Mouse (Mus musculus) kidney, postnatal 0 days (tissue): ENCODE measurements around the gene Csnka2ip. TPM values are rescaled to one million over a fixed set of nuclear protein-coding genes. Genes with fewer than 3 reads are reported as not detected.

Experiments
- ATAC-seq: fragments of 200-750 bp; cut with Nextera tagmentation; replicated peaks from 2 replicates; pipeline ENCODE4 v1.8.0; 2017; ENCODE audit warnings: low read depth, moderate number of reproducible peaks, moderate TSS enrichment, moderate library complexity; ENCODE audit not compliant: low FRiP score
- DNase-seq: peaks from one replicate; pipeline ENCODE4 v3.0.0-alpha.2; 2016; ENCODE audit warnings: low spot score
- H3K27ac ChIP-seq: fragments of 300-500 bp; sonication (generic); 2 replicates; pipeline ENCODE4 v1.5.1; 2014; ENCODE audit warnings: mild to moderate bottlenecking
- H3K27me3 ChIP-seq: fragments of 300-500 bp; sonication (generic); 2 replicates; pipeline ENCODE4 v1.6.1; 2014; ENCODE audit warnings: low read length, mixed read lengths; ENCODE audit not compliant: insufficient read depth
- H3K36me3 ChIP-seq: fragments of 300-500 bp; sonication (generic); 2 replicates; pipeline ENCODE4 v1.6.1; 2014; ENCODE audit warnings: low read length, mixed read lengths; ENCODE audit not compliant: insufficient read depth
- H3K4me1 ChIP-seq: fragments of 300-500 bp; sonication (generic); replicated peaks from 2 replicates; pipeline ENCODE4 v1.6.1; 2014; ENCODE audit warnings: antibody characterized with exemption, low read length, mixed read lengths; ENCODE audit not compliant: insufficient read depth
- H3K4me2 ChIP-seq: fragments of 300-500 bp; sonication (generic); 2 replicates; pipeline ENCODE4 v1.6.1; 2014; ENCODE audit warnings: mild to moderate bottlenecking, low read length, moderate library complexity, mixed read lengths
- H3K4me3 ChIP-seq: fragments of 300-500 bp; sonication (generic); replicated peaks from 2 replicates; pipeline ENCODE4 v1.5.1; 2014; ENCODE audit warnings: low read depth, low read length
- H3K9ac ChIP-seq: fragments of 300-500 bp; sonication (generic); 2 replicates; pipeline ENCODE4 v1.6.1; 2014; ENCODE audit warnings: low read depth, low read length
- H3K9me3 ChIP-seq: fragments of 300-500 bp; sonication (generic); replicated peaks from 2 replicates; pipeline ENCODE4 v1.6.1; 2016; ENCODE audit warnings: low read length, inconsistent platforms, mixed read lengths
- CTCF ChIP-seq: IDR thresholded peaks from 2 replicates; pipeline ENCODE4 v1.5.1; 2016; ENCODE audit warnings: antibody characterized with exemption, low read depth, mild to moderate bottlenecking, moderate library complexity
- WGBS: fragments of 180-500 bp; shearing (Covaris S2); extraction: QIAGEN DNeasy Blood & Tissue Kit; methylation state at CpG from one replicate; pipeline ENCODE4 v1.1.7; 2014; 5-methylcytosine and 5-hydroxymethylcytosine counted together
- polyA plus RNA-seq: library from polyadenylated mRNA; unstranded; fragments of >200 nt; fragmentation: Nextera tagmentation; extraction: Ambion mirVana; gene quantifications from 2 replicates; pipeline ENCODE4 v1.2.1, GENCODE M21; 2015

The Csnka2ip gene
- polyA plus RNA-seq, result not detected in 2 replicates

- no peaks in the 10 kb centered on the region for H3K27me3 ChIP-seq
- H3K9me3 ChIP-seq, result no peaks in the 10 kb centered on the region
- no peak within 1 kb of the TSS for H3K9ac ChIP-seq
- no peak within 1 kb of the TSS for H3K4me2 ChIP-seq
- no peak within 1 kb of the TSS for H3K27ac ChIP-seq
- no peak for TF ChIP-seq CTCF
- 88% methylated on average over 1 of the region's 1 CpGs for WGBS
- H3K4me3 ChIP-seq, result no peak within 1 kb of the TSS
- DNase-seq (no peak), ATAC-seq (no peak)
- no peaks in the 10 kb centered on the region for H3K36me3 ChIP-seq
- H3K4me1 ChIP-seq, result no peaks in the 10 kb centered on the region
These were observed at the start of gene Csnka2ip for GRCm38 (mm10) chr16:64602308-64602707. Gene Csnka2ip, minus strand, starts transcription at chr16:64602408.

DNA sequence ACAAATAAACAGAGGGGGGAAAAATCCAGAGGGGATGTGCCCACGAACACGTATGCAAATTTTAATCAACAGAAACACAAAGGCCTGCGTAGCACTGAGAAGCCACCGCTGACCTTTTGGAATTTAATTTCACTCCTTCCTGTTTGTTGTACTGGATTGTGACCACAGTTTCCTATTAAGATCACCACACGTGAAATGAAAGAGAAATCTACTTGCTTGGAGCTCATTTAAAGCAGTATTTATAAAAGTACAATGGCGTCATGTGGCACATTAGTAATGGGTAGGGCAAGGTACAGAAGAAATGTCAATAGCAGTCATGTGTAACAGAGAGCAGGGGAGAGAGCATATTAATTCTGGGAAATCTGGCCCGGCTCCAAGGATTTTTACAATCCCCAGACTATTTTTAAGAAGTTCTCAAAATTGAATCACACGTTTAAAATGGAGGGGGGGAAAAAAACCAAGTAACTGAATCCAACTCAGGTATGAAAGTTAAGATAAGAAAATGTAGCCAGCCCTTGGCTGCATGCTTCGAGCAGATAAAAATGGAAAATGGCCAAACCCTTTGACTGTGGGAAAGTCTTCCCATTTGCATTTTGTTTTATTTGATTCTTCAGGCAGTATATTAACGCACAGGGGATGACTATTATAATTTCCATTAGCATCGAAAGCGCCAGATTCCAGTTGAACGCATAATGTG lies 47.5 kb upstream of the Csnka2ip start:
- Histone ChIP-seq H3K36me3 (no peaks in the 10 kb centered on the region), H3K9me3 (no peaks in the 10 kb centered on the region), H3K4me3 (no peak overlapping the region), H3K9ac (no peak overlapping the region), H3K4me2 (no peak overlapping the region), H3K4me1 (no peaks in the 10 kb centered on the region), H3K27me3 (no peaks in the 10 kb centered on the region), H3K27ac (no peak overlapping the region)
- ATAC-seq (no peak; the same call in 1 of the 2 replicates), DNase-seq (no peak)
- no peak for TF ChIP-seq CTCF
- 65% methylated on average over 13 of the region's 13 CpGs for WGBS

- TF ChIP-seq CTCF, result no peak
- 83% methylated on average over 2 of the region's 2 CpGs for WGBS
- Histone ChIP-seq H3K4me1 (no peaks in the 10 kb centered on the region), H3K36me3 (no peaks in the 10 kb centered on the region), H3K4me3 (no peak overlapping the region), H3K9me3 (no peaks in the 10 kb centered on the region), H3K27ac (no peak overlapping the region), H3K9ac (no peak overlapping the region), H3K27me3 (no peaks in the 10 kb centered on the region), H3K4me2 (no peak overlapping the region)
- ATAC-seq (no peak), DNase-seq (no peak)
These were observed 45.6 kb upstream of the Csnka2ip start for GRCm38 (mm10) chr16:64647771-64648170.

DNA sequence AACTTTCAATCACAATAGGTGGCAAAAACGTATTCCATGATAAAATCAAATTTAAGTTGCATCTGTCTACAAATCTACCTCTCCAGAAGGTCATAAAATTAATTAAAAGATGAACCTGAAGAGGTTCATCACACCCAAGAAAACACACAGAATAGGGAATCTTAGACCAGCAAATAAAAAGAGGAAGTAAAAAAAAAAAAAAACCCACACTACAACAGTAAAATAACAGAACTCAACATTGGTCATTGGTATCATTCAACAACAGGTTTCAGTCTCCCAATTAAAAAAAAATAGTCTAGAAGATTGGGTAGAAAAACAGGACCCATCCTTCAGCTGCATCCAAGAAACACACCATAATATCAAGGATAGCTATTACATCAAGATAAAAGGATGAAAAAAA lies 32.9 kb upstream of the Csnka2ip start:
- no peak for DNase-seq
- 47% methylated on average over 1 of the region's 1 CpGs for WGBS
- H3K36me3 ChIP-seq, result no peaks in the 10 kb centered on the region
- no peak overlapping the region for H3K9ac ChIP-seq
- no peak for ATAC-seq
- H3K4me1 ChIP-seq, result no peaks in the 10 kb centered on the region
- no peak for TF ChIP-seq CTCF
- no peak overlapping the region for H3K27ac ChIP-seq
- H3K9me3 ChIP-seq, result no peaks in the 10 kb centered on the region
- no peak overlapping the region for H3K4me2 ChIP-seq
- H3K27me3 ChIP-seq, result no peaks in the 10 kb centered on the region
- no peak overlapping the region for H3K4me3 ChIP-seq

GRCm38 (mm10) chr16:64620116-64620515 lies 17.9 kb upstream of the Csnka2ip start:
- no peaks in the 10 kb centered on the region for H3K4me1 ChIP-seq
- no peak overlapping the region for H3K4me3 ChIP-seq
- 47% methylated on average over 6 of the region's 6 CpGs for WGBS
- H3K4me2 ChIP-seq, result no peak overlapping the region
- H3K36me3 ChIP-seq, result no peaks in the 10 kb centered on the region
- H3K9ac ChIP-seq, result no peak overlapping the region
- DNase-seq (no peak), ATAC-seq (no peak)
- no peak overlapping the region for H3K27ac ChIP-seq
- TF ChIP-seq CTCF, result no peak
- no peaks in the 10 kb centered on the region for H3K9me3 ChIP-seq
- no peaks in the 10 kb centered on the region for H3K27me3 ChIP-seq

- Histone ChIP-seq H3K36me3 (no peaks in the 10 kb centered on the region), H3K9me3 (no peaks in the 10 kb centered on the region), H3K4me2 (no peak overlapping the region), H3K9ac (no peak overlapping the region), H3K4me1 (no peaks in the 10 kb centered on the region), H3K27ac (no peak overlapping the region), H3K27me3 (no peaks in the 10 kb centered on the region), H3K4me3 (no peak overlapping the region)
- DNase-seq (no peak), ATAC-seq (no peak)
- 45% methylated on average over 3 of the region's 3 CpGs for WGBS
- TF ChIP-seq CTCF, result no peak
These were observed 12.4 kb upstream of the Csnka2ip start for GRCm38 (mm10) chr16:64614648-64615047.

DNA sequence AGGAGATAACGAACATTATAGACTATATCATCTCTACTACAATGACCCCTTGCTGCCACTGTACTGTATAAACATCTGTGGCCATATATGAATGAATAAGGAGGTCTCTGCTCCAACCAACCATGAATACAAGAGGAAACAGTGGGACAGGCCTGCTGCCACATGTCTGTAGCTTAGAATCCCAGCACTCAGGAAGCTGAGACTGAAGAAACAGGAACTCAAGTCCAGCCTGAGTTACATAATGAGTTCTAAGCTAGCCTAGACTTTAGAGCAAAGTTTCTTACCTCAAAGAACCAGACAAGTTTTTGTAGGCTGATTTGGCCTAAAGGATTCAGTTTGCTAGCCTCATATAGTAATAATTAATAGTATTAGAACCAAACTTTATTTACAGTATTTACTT lies 5.6 kb upstream of the Csnka2ip start:
- ATAC-seq, result no peak
- 73% methylated on average over 1 of the region's 1 CpGs for WGBS
- no peak overlapping the region for H3K4me3 ChIP-seq

More for the DNA sequence above, 5.6 kb upstream of the Csnka2ip start:
- Histone ChIP-seq H3K27me3 (no peaks in the 10 kb centered on the region), H3K36me3 (no peaks in the 10 kb centered on the region), H3K4me1 (no peaks in the 10 kb centered on the region), H3K9me3 (no peaks in the 10 kb centered on the region), H3K4me2 (no peak overlapping the region), H3K9ac (no peak overlapping the region), H3K27ac (no peak overlapping the region)
- no peak for TF ChIP-seq CTCF
- DNase-seq, result no peak
